Mouse (Mus musculus): ENCODE measurements around the gene Sec1. TPM values are rescaled to one million over a fixed set of nuclear protein-coding genes. Genes with fewer than 3 reads are reported as not detected.

Gene Sec1
- polyA plus RNA-seq, 1 experiment from 2014 or later: 0.40 TPM

GRCm38 (mm10) chr7:45716952-45717917 lies 23.0 kb upstream of the Sec1 start:
- ATAC-seq (ENCODE audit: insufficient number of reproducible peaks, insufficient read depth, low FRiP score, low TSS enrichment, low read depth): peak; percentile 12; the same call in 1 of the 2 replicates
- WGBS: 9% methylated on average over 31 of the region's 31 CpGs
- peak overlapping the region; percentile 98 for H3K9ac ChIP-seq (replicated peaks)
- peak overlapping the region; percentile 94 for H3K4me2 ChIP-seq
- H3K4me1 ChIP-seq (replicated peaks): peaks cover 48% of the 10 kb centered on the region
- peak overlapping the region; percentile 95 for H3K4me3 ChIP-seq (replicated peaks)
- no peaks in the 10 kb centered on the region for H3K27me3 ChIP-seq
- H3K9me3 ChIP-seq: no peaks in the 10 kb centered on the region
- peaks cover 48% of the 10 kb centered on the region for H3K36me3 ChIP-seq
- H3K27ac ChIP-seq: peak overlapping the region; percentile 91

GRCm38 (mm10) chr7:45716460-45716857 lies 22.3 kb upstream of the Sec1 start:
- Histone ChIP-seq H3K4me1 (replicated peaks) (peaks cover 48% of the 10 kb centered on the region), H3K27ac (no peak overlapping the region), H3K27me3 (no peaks in the 10 kb centered on the region), H3K9me3 (no peaks in the 10 kb centered on the region), H3K36me3 (peaks cover 48% of the 10 kb centered on the region), H3K4me2 (peak overlapping the region; percentile 94), H3K9ac (replicated peaks) (no peak overlapping the region), H3K4me3 (replicated peaks) (peak overlapping the region; percentile 95)
- 88% methylated on average over 3 of the region's 3 CpGs for WGBS
- no peak for ATAC-seq (ENCODE audit: insufficient number of reproducible peaks, insufficient read depth, low FRiP score, low TSS enrichment, low read depth)

GRCm38 (mm10) chr7:45715741-45716459 lies 21.7 kb upstream of the Sec1 start:
- Histone ChIP-seq H3K4me1 (replicated peaks) (peaks cover 45% of the 10 kb centered on the region), H3K9ac (replicated peaks) (peak overlapping the region; percentile 14; the same call in 1 of the 2 replicates), H3K4me2 (peak overlapping the region; percentile 94), H3K36me3 (peaks cover 48% of the 10 kb centered on the region), H3K27ac (peak overlapping the region; percentile 50; the same call in 1 of the 2 replicates), H3K27me3 (no peaks in the 10 kb centered on the region), H3K9me3 (no peaks in the 10 kb centered on the region), H3K4me3 (replicated peaks) (peak overlapping the region; percentile 95)
- 83% methylated on average over 19 of the region's 19 CpGs for WGBS
- ATAC-seq (ENCODE audit: insufficient number of reproducible peaks, insufficient read depth, low FRiP score, low TSS enrichment, low read depth): no peak

DNA sequence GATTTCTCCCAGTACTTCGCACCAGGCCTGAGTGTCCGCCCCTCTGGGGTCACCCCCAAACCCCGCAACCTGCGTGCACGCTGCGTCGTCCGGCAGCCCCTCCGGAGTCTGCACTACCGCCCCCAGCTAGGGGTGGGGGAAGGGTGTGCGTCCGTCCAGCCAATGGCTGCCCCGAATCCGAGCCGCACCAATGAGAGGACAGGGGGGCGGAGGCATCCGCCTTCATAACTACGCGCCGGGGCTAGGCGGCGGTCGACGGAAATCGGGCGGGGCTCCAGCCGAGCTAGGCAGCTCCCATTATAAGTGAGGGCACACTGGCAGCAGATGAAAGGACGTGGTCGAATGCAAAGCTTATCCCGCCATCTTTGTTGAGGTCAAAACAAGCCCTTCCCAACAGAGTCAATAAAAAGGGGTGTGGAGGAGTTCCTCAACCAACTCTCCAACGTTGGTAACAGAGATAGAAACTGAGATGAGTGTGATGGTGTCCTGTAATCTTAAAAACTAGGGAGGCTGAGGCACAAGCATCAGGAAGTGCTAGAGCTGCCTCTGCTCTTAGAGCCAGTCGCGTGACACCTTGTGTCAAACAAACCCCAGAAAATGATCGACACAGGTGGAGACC lies 21.0 kb upstream of the Sec1 start, which contains the start of gene Rpl18:
Gene Rpl18 (plus strand): TSS at position 368 of the 619 bp plus-strand sequence.
- no peaks in the 10 kb centered on the region for H3K27me3 ChIP-seq
- ATAC-seq (ENCODE audit: insufficient number of reproducible peaks, insufficient read depth, low FRiP score, low TSS enrichment, low read depth): peak; percentile 92
- peaks cover 45% of the 10 kb centered on the region for H3K4me1 ChIP-seq (replicated peaks)
- H3K27ac ChIP-seq: peak within 1 kb of the TSS; percentile 62
- 7% methylated on average over 34 of the region's 34 CpGs for WGBS
- H3K9me3 ChIP-seq: no peaks in the 10 kb centered on the region
- peak within 1 kb of the TSS; percentile 66 for H3K9ac ChIP-seq (replicated peaks)
- H3K4me3 ChIP-seq (replicated peaks): peak within 1 kb of the TSS; percentile 95
- H3K4me2 ChIP-seq: peak within 1 kb of the TSS; percentile 94
- peaks cover 48% of the 10 kb centered on the region for H3K36me3 ChIP-seq

- no peak; the same call in 1 of the 2 replicates for ATAC-seq (ENCODE audit: insufficient number of reproducible peaks, insufficient read depth, low FRiP score, low TSS enrichment, low read depth)
- Histone ChIP-seq H3K4me2 (peak overlapping the region; percentile 94), H3K27me3 (no peaks in the 10 kb centered on the region), H3K4me1 (replicated peaks) (peaks cover 41% of the 10 kb centered on the region), H3K9me3 (no peaks in the 10 kb centered on the region), H3K36me3 (peaks cover 48% of the 10 kb centered on the region), H3K4me3 (replicated peaks) (peak overlapping the region; percentile 70), H3K9ac (replicated peaks) (peak overlapping the region; percentile 66), H3K27ac (peak overlapping the region; percentile 62)
- WGBS: 8% methylated on average over 14 of the region's 14 CpGs
These were observed 20.5 kb upstream of the Sec1 start for GRCm38 (mm10) chr7:45714630-45715089.

DNA sequence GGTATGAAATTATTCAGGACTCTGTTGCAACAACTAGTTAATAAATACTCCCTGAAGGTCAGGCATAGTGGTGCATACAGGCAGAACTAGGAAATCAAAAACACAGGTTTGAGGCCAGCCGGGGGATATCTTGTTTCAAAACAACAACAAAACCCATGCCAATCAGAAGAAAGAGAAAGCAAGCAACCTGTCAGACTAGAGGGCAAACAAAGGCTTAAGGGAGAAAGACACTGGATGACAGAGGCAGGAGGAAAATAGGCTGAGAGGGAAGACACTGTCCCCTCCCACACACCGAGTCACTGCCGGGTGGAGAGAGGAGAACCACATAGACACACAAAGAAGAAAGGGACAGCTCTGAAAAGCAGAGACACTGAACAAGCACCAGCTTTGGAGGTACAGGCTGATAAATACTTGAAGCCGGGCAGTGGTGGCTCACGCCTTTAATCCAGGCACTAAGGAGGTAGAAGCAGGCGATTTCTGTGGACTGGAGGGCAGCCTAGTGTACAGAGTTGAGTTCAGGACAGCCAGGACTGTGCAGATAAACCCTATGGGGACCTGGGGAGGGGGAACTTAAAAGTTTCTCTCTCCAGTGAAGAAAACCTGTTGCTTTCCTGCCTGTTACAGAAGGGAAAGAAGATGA lies 19.8 kb upstream of the Sec1 start:
- Histone ChIP-seq H3K27me3 (no peaks in the 10 kb centered on the region), H3K27ac (no peak overlapping the region), H3K4me2 (peak overlapping the region; percentile 94), H3K36me3 (peaks cover 48% of the 10 kb centered on the region), H3K9ac (replicated peaks) (peak overlapping the region; percentile 66), H3K4me1 (replicated peaks) (peaks cover 41% of the 10 kb centered on the region), H3K4me3 (replicated peaks) (peak overlapping the region; percentile 70), H3K9me3 (no peaks in the 10 kb centered on the region)
- 79% methylated on average over 6 of the region's 6 CpGs for WGBS
- ATAC-seq (ENCODE audit: insufficient number of reproducible peaks, insufficient read depth, low FRiP score, low TSS enrichment, low read depth): no peak

DNA sequence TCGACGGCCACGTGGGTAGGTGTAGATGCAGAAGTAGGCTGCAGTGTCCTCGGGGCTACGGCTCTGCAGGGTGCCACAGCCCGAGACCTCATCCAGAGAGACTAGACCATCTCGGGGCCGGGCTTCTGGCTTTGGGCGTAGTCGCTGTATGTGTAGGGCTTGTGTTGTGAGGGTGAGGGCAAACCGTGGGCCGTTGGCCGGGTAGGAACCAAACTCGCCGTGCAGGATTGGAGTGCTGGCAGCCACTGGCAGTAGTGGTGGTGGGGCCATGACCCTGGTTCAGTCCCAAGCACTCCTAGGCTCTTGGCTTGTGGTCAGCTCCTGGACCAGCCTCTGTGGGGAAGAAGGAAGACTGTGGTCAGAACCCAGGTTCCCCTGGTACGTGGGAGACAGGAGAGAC lies 19.2 kb upstream of the Sec1 start:
- WGBS: 92% methylated on average over 16 of the region's 16 CpGs
- Histone ChIP-seq H3K36me3 (peaks cover 49% of the 10 kb centered on the region), H3K9me3 (no peaks in the 10 kb centered on the region), H3K27ac (no peak overlapping the region), H3K4me3 (replicated peaks) (peak overlapping the region; percentile 1; the same call in 1 of the 2 replicates), H3K27me3 (no peaks in the 10 kb centered on the region), H3K4me2 (no peak overlapping the region), H3K4me1 (replicated peaks) (peaks cover 44% of the 10 kb centered on the region), H3K9ac (replicated peaks) (no peak overlapping the region)
- no peak for ATAC-seq (ENCODE audit: insufficient number of reproducible peaks, insufficient read depth, low FRiP score, low TSS enrichment, low read depth)

DNA sequence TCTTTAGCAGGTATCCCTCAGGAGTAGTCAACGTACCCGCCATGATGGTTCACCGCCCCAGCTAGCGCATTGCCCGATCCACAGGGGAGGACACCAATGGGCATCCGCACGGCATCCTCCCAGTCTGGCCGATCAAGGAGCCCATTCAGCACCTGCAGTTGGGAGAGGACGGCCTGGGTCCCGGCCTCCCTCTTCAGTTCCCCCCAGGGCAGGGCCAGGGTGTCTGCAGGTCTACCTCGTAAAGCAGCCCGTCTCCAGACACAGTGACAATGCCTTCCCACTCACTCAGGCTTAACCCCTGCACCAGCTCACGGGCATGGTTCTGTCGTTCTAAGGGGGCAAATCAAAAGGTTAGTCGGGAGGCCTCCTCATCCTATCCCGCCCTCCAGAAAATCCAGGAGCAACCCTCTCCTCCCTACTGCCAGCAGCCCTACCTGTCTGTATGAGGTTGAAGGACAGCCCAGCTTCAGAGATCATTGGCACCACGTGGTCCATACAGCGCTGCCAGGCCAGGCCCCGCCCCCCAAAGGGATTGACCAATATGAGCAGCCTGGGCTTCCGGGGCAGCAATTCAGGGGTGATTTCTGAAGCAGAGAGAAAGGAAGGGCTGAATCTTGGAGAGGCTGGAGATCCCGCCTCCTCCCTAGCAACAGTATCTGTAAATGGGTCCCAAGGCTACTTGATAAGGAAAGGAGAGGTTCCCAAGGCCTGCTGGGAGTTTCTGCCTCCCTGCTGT lies 18.0 kb upstream of the Sec1 start:
- H3K27ac ChIP-seq: no peak overlapping the region
- no peaks in the 10 kb centered on the region for H3K9me3 ChIP-seq
- peaks cover 56% of the 10 kb centered on the region for H3K4me1 ChIP-seq (replicated peaks)
- H3K9ac ChIP-seq (replicated peaks): no peak overlapping the region
- 87% methylated on average over 21 of the region's 21 CpGs for WGBS
- peaks cover 49% of the 10 kb centered on the region for H3K36me3 ChIP-seq
- H3K4me3 ChIP-seq (replicated peaks): no peak overlapping the region
- H3K27me3 ChIP-seq: no peaks in the 10 kb centered on the region
- no peak for ATAC-seq (ENCODE audit: insufficient number of reproducible peaks, insufficient read depth, low FRiP score, low TSS enrichment, low read depth)
- no peak overlapping the region for H3K4me2 ChIP-seq

GRCm38 (mm10) chr7:45711316-45712021 lies 17.3 kb upstream of the Sec1 start:
- ATAC-seq (ENCODE audit: insufficient number of reproducible peaks, insufficient read depth, low FRiP score, low TSS enrichment, low read depth): no peak
- no peaks in the 10 kb centered on the region for H3K9me3 ChIP-seq
- no peak overlapping the region for H3K4me3 ChIP-seq (replicated peaks)
- no peak overlapping the region for H3K9ac ChIP-seq (replicated peaks)
- 93% methylated on average over 24 of the region's 24 CpGs for WGBS
- H3K4me1 ChIP-seq (replicated peaks): peaks cover 54% of the 10 kb centered on the region
- H3K4me2 ChIP-seq: no peak overlapping the region; the same call in 1 of the 2 replicates
- H3K27ac ChIP-seq: 0 out of 2 replicates have a peak overlapping the region, but pooled peaks have one; percentile 2
- H3K27me3 ChIP-seq: no peaks in the 10 kb centered on the region
- H3K36me3 ChIP-seq: peaks cover 49% of the 10 kb centered on the region

Data from limb, embryonic 12.5 days (tissue).